Mouse (Mus musculus) R1 (cell line): ENCODE data around the gene Afmid.
A peak's percentile ranks its signal among the peaks of the same experiment; 100 is the strongest.
"Not testable (repeated sequence)": the region's sequence is repeated elsewhere in the genome, so short reads cannot be mapped to it uniquely, and the experiment has no call there.

ENCODE experiments used
- DNase-seq: peaks from one replicate; pipeline ENCODE4 v3.0.0-alpha.2; 2018; ENCODE audit warnings: low read depth, low spot score

Afmid gene

DNA sequence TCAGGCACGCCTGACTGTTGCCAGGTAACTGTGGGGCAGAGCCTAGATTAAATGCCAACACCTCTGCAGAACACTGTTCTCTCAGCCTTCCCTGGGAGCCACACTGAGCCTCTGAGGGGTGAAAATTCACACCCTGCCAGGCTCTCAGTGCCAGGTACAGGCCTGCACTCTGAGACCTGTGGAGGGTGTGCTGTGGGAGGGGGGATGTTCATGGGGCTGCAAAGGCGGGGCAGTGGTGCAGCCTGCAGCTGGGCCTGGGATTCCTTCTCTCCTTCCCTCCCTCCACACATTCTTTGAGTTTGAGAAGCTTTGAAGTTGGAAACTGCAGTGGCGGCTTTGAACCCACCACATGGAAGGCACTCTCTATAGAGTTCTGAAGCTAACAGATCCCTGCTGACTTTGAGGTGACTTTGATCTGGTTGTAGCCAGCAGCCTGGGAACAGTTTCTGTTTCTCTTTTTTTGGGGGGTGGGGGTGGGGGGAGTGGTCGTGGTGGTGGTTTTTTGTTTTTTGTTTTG, 31.6 kb upstream of the Afmid start:
- DNase-seq: no peak

DNA sequence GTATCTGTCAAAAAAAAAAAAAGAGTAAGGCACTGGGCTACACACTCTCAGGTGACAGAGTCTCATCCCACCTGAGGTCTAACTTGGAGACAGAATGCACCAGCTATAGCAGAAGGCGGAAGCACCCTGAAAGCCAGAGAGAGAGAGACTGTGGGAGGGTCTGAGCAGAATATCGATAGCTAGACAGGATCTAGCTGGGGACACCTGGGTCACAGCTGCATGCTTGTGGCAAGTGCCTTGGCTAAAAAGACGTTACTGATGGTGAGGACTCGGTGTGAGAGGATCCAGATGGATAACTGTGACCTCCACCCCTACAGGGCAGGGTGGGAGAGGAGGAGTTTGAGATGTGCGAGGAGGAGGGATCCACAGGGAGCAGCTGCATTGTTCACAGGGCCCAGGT, 28.8 kb upstream of the Afmid start:
- DNase-seq: no peak

DNA sequence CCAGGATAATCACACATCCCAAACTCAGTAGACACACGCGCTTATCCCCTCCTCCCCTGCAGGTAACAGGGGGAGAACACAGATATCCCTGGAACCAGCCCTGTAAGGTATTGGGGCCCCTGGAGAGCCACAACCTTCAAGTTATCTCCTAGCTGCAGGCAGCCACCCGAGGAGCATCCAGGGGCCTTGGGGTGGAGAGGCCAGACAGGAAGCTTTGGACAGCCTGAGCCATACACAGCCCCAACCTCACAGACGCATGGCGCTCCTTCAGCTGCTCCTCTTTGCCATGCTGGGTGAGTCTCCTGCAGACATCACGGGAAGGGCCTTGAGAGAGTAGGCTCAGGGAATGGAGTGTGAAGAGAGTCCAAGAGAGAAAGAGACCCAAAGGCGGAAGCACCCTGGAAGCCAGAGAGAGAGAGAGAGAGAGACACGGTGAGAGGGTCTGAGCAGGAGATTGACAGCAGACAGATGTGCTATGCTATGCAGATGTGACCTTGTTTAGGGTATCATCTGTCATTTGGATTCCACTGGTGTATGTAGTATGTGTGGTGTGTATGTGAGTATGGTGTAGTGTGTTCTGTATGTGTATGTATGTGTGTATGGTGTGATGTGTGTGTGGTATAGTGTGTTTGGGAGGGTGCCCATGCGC, 28.1 kb upstream of the Afmid start, which contains the start of gene 6030468B19Rik:
Gene 6030468B19Rik (plus strand): TSS at position 150 of the 649 bp plus-strand sequence.
- DNase-seq: no peak

DNA sequence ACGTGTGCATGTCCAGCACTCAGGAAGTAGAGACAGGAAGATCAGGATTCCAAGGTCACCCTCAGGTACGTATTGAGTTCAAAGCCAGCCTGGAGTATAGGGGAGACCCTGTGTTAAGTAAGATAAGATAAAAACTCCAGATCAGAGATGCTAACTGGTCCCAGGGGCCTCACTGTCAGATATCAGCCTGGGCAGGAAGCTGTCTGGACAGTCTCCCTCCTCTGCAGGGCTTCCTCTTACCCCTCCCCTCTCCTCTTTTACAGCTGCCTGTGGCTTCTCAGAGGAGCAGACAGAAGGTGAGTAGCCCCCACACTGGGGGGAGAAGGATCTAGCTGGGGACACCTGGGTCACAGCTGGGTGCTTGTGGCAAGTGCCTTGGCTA, 27.6 kb upstream of the Afmid start:
- DNase-seq: no peak

DNA sequence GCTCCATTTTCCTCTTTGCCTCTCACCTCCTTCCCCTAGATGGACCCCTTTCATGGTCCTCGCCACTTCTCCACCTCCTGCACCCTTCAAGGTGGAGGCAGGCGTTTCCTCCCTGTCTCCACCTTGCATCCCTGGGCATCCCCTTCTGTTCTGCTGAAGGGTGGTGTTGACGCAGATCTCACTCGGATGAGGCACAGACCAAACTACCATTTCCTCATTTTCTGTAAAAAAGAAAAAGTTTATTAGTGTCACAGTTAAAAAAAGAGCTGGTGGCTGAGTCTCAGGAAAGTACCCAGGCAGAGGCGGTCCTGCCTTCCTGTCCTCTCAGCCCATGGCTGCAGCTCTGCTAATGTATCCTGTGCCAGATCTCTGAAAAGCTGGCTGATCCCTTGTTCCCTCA, 26.6 kb upstream of the Afmid start:
- no peak for DNase-seq

DNA sequence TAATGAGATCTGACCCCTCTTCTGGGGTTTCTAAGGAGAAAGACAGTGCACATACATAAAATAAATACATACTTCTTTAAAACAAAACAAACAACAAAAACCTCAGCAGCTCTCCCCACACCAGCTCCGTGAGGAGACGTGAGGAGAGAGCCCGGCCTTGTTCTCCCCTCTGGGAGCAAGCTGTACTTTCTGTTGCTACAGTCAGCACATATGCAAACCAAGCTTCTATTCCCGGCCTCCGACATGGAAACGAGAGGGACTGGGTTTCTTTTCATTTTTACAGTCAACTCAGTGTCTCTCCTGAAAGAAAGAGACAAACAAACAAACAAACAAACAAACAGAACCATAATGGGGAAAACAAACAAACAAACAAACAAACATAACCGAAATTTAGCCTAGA, 25.7 kb upstream of the Afmid start:
- DNase-seq: no peak

DNA sequence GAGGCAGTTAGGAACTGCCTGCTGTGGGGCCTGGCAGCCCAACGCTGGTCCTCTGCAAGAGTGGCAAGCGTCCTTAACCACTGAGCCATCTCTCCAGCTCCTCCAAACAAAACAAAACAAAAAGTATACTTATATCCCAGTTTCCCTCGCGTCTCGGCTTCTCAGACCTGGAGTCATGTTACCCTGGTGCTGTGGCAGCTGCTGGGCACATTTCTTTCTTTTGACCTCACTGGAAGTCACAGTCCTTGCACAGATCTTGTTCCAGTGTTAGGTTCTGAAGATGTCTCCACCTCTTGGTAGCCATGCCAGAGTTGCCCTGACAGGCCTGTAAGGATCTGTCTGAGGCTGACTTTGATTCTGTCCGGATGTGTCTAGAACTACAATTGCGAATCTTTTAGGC, 24.1 kb upstream of the Afmid start:
- no peak for DNase-seq

DNA sequence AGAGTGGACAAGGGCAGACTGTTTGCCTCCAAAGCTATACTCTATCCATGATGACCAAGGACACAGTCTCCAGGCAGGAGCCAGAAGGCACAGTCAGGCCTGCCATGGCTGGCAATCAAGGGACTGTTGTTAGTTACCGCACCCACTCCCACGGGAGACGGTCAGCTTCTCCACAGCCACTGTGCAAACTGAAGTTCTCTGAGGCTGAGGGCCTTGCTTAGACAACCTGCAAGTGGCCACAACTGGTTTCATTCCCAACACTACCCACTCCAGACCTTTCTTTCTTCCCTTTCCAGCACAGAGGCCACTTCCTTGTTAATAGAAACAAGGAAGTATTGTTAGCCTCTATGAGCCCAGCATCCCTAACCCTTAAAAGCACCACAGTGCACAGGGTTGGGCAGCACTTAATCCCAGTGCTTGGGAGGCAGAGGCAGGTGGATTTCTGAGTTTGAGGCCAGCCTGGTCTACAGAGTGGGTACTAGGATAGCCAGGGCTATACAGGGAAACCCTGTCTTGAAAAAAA, 22.5 kb upstream of the Afmid start:
- DNase-seq: no peak

DNA sequence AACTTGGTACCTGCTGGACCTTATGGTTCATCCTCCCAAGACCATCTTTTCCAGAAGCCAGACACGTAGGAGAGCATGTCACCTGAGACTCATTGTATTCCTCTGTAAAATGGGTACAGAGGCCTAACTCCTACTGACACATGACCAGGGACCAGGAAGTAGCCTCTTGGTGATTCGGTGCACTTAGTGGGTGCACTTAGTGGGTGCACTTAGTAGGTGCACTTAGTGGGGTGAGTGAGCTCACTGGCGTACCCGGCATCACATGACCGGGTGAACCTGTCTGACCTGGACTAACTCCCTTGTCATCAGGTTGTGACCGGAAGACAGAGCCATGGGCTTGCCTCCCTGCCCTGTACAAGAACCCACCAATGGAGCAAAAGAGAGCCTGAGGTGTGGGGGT, 18.9 kb upstream of the Afmid start:
- DNase-seq: no peak

DNA sequence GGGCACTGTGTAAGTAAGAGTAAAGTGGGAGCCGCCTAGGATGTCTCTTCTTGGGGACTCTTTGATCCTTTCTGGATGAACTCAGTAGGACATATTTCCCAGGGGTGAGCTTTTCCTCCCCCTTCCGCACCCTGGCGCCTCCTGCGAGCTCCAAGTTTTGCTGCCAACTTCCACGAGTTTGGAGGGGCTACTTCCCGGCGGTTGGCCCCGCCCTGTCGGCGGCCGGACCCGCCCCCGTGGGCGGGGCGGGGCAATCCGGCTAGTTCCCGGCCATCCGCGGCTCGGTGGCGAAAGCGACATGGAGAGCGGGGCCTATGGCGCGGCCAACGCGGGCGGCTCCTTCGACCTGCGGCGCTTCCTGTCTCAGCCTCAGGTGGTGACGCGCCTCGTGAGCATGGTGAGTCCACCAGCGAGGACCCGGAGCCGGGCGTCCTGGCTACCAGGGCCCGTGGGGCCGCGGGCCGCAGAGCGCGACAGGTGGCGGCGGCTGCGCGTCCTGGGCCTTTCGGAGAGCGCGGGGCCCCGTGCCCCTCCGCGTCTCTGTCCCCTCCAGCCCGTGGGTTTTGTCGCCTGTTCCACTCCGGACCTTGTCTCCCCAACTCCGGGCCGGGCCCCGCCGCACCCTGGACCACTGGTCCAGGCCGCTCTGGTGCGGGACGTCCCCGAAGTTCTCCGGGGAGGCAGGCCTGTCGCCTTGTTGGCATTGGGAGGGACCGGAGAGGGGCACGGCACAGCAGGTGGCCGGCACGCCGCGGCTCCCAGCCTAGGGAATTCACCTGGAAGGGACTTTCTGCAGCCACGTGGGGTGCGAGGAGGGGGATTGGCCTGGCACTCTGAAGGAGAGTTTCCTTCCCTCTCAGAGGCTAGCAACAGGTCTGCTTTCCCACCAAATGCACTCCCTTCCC, 16.1 kb upstream of the Afmid start, which contains the start of the genes Gm20708 and Syngr2:
Gene Gm20708 (plus strand): TSS at position 262 of the 905 bp plus-strand sequence.
Gene Syngr2 (plus strand): TSS at position 262 of the 905 bp plus-strand sequence.
- DNase-seq: peak; percentile 82

DNA sequence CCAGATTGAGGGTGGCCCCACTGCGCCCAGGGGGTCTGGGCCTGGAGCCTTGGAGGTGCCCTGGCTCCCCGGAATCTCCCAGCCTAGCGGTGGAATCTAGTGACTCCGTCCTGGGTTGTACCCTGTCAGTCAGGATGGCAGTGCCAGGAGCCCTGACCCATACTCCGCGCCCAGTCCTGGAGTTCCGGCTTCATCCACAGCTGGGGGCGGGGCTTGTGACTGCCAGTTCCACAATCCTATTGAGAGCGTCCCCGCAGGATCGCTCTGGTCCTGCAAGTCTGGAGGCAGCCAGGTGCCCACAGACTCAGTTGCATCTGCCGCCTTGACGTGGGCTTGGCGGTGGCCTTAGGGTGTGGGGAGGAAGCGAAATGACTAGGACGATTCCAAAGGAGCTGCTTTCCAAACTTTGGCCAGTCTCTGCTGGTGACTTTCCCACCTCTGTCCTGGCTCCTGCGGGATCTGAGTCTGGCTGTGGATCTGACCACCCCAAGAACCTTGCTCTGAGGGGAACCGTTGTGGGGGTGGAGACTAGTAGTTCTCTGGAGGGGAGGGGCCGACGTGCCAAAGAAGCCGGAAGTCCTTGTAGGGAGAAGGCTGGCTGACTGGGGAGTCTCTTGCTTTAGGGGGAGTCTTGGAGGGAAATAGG, 15.2 kb upstream of the Afmid start:
- peak; percentile 94 for DNase-seq

DNA sequence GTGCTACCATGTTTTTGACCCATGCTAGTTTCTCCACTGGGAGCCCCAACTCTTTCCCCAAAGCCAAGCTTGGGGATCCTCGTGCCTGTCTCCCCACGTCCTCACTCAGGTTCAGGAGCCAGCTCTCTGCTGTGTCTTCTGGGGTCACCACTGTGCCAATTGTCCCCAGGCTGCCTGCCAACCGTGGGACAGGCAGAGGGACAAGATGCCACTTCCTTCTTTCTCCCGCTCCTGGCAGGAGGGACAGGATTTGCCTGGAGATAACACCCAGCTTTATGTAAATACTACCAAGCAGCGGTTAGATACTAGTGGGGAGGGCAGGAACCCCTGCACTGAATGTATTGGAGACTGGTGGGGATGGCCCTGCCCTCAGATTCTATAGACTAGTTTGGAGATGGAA, 11.9 kb upstream of the Afmid start:
- DNase-seq: no peak

DNA sequence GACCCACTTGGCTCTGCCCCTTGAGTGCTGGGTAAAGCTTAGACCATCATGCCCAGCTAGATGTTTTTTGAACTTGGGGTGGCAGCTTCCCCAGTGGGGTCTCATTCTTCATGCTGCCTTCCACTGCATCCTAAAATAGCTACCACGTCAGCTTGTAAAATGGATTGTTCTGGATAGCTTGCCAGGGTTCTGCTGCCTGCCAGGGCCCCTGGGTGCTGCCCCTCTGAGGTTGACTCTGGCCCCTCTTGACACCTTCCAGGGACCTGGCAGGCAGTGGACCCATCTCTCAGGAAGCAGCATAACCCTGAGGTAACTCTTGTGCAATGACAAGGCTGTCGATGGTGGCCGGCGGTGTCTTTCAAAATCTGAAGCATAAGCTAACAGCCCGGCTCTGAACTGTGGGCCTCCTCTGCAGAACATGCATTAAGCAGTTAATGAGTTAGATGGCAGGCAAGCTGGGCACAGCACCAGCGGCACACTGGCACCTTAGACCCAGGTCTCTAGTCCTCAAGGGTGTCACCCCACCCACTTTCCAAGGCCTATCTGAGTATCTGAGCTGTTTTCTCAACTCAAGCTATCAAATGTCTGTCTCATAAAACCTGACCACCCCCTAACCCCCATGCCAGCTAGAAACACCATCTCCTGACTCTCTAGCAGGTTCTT, 10.9 kb upstream of the Afmid start:
- DNase-seq: no peak

DNA sequence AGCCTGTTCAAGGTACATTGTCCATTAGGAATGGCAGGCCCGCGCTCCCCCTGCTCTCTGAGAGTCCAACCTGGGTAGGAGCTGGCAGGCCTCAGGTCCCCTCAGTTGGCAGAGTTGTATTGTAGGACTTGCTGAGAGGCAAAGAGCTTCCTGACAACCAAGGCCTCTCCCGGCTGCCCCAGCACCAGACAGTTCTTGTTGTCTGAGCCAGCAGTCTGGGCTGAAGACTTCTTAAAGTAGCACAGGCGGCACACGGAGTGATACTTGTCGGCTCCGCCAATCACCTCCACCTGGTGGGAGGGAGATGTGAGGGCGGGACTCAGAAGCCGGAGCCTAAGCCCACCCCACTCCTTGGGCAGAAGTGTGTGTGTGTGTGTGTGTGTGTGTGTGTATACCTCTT, 9.9 kb upstream of the Afmid start:
- not testable (repeated sequence) for DNase-seq

DNA sequence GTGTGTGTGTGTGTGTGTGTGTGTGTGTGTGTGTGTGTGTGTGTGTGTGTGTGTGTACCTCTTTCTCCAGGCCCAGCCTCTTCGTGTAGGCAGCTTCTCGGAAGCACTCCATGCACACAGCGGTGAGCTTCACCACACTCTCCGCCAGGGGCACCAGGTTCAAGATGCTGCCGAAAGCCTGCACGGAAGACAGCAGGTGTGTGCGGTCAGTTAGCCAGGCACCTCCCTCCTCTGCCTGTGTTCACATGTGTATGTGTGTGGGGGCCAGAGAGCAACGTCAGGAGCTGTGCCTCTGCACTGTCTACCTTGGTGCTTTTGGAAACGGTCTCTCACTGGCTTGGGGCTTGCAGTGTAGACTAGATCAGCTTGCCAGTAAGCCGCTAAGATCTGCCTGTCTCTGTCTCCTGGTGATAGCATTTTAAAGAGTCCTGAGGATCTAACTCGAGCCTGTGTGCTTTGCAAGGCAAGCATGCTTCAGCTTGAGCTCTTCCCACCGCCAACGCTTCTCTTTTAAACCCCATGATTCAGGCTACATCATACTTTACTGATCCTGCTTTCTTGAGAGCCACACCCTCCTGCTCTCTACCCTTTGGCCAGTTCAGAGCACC, 9.2 kb upstream of the Afmid start:
- DNase-seq: peak; percentile 56

DNA sequence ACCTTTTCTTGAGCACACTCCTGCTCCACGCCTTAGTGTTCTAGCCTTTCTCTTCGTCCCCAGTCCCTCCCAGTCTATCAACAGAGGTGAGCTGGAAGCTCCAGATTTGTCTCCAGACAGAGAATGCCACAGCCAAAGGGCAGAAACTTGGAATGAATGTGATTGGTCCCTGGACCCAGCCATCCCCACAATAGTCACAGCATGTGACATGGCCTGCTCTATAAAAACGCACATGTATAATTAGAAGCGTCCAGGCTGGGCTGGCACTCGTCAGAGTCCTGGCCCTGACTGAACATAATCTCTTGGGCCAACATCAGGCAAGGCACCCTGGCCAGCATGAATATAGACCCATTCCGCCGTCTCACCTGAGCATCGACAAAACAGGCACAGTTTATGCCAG, 6.6 kb upstream of the Afmid start:
- peak; percentile 23 for DNase-seq

DNA sequence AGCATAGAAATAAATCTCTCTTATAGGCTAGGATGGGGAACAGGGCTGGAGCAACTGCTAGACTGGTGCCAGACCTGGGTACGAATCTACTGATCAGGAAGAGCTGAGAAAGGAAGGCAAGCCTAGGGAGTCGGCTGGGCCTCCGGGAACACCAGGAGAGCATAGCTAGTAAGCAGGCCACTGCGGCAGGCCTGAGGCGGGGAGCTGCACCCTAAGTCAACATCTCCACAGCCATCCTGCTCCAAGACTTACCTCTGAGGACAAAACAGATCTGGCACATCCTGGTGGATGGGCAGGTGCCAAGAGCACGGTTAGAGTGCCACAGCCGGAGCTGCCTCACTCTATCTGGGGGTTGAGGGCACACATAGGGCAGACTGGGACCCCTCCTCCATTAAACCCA, 5.6 kb upstream of the Afmid start:
- DNase-seq: no peak

DNA sequence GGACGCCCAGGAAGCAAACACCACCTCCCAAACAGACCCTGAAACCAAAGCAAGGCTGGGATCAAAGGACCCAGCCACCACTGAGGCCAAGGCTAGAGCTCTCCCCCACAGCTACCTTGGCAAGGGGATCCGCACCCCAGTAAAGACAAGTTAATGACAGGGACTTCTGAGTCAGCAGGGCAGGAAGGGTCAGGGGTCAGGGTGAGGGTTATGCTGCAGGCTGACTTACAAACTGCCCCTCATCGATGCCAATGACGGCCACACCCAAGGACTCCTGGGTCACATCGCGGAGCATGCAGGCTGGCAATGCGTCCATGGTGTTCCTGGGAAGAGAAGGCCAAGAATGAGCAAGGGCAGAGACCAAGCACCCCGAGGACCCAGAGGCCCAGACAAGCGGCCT, 3.9 kb upstream of the Afmid start:
- no peak for DNase-seq

DNA sequence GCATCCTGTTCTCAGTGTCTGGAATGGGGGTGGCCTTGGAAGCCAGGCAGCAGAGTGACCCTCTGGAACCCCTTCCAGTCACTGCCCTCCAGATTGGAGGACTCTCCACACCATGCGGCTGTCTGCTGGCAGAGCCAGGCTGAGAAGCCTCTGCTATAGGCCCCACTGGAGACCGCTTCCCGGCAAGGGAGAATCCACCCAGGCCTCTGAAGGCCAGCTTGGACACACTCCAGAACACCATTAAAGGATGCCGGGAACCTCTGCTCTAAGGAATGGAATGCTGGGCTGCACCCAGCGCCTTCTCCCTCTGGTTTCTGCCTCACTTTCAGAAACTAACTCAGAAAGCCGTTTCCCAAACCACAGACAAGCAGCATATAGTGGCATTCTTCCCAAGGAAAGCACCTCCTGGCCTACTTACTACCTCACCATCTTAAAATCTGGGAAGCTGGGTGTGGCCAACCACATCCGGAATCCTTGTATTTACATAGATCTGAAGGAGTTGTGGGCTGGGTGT, 2.9 kb upstream of the Afmid start:
- peak; percentile 86 for DNase-seq

DNA sequence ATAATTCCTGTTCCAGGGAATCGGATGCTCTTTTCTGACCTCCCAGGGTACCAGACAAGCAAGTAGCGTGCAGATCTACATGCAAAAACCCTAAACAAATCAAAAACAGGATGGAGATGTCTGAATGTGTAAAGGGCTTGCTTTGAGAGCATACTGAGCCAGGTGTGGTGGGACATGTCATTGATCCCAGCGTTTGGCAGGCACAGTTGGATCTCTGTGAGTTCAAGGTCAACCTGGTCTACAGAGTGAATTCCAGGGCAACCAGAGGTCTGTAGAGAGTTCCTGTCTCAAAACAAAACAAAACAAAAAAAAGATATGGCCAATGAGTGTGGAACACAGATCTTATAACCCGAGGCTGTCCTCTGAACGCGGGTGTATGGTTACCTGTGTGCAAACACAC, 2.3 kb upstream of the Afmid start:
- peak; percentile 80 for DNase-seq
